Mouse (Mus musculus) hindbrain, embryonic 16.5 days (tissue): ENCODE data around the gene Eif4g3. TPM values are rescaled to one million over a fixed set of nuclear protein-coding genes. Genes with fewer than 3 reads are reported as not detected.

Experiments used
- ATAC-seq: fragments of 200-750 bp; cut with Nextera tagmentation; 2 replicates; pipeline ENCODE4 v1.8.0; 2017; ENCODE audit warnings: moderate TSS enrichment, moderate library complexity
- H3K27ac ChIP-seq: fragments of 300-500 bp; sonication (generic); 2 replicates; pipeline ENCODE4 v1.5.1; 2014; ENCODE audit warnings: low read depth, mild to moderate bottlenecking, control low read depth, low read length, moderate library complexity
- H3K27me3 ChIP-seq: fragments of 300-500 bp; sonication (generic); replicated peaks from 2 replicates; pipeline ENCODE4 v1.6.1; 2014; ENCODE audit warnings: low read length; ENCODE audit not compliant: control insufficient read depth, insufficient read depth
- H3K36me3 ChIP-seq: fragments of 300-500 bp; sonication (generic); 2 replicates; pipeline ENCODE4 v1.6.1; 2014; ENCODE audit warnings: mild to moderate bottlenecking, low read length, moderate library complexity, mixed read lengths; ENCODE audit not compliant: control insufficient read depth, insufficient read depth
- H3K4me1 ChIP-seq: fragments of 300-500 bp; sonication (generic); 2 replicates; pipeline ENCODE4 v1.6.1; 2014; ENCODE audit warnings: low read depth, low read length; ENCODE audit not compliant: control insufficient read depth, insufficient read depth
- H3K4me2 ChIP-seq: fragments of 300-500 bp; sonication (generic); 2 replicates; pipeline ENCODE4 v1.6.1; 2014; ENCODE audit warnings: mild to moderate bottlenecking, low read length, control low read depth, moderate library complexity
- H3K4me3 ChIP-seq: fragments of 300-500 bp; sonication (generic); 2 replicates; pipeline ENCODE4 v1.5.1; 2014; ENCODE audit warnings: mild to moderate bottlenecking, low read length, control low read depth, moderate library complexity
- H3K9ac ChIP-seq: fragments of 300-500 bp; sonication (generic); 2 replicates; pipeline ENCODE4 v1.6.1; 2014; ENCODE audit warnings: low read depth, mild to moderate bottlenecking, control low read depth, low read length, moderate library complexity
- H3K9me3 ChIP-seq: fragments of 300-500 bp; sonication (generic); 2 replicates; pipeline ENCODE4 v1.6.1; 2014; ENCODE audit warnings: mild to moderate bottlenecking, low read length, moderate library complexity; ENCODE audit not compliant: control insufficient read depth
- WGBS: fragments of 180-500 bp; shearing (Covaris S2); extraction: QIAGEN DNeasy Blood & Tissue Kit; methylation state at CpG from one replicate; pipeline ENCODE4 v1.1.7; 2014; 5-methylcytosine and 5-hydroxymethylcytosine counted together
- microRNA-seq: library from miRNA; unstranded; fragments of <30 nt; microRNA quantifications from one replicate; pipeline ENCODE4, GENCODE M21; 2017
- polyA plus RNA-seq: library from polyadenylated mRNA; unstranded; fragments of >200 nt; fragmentation: Nextera tagmentation; extraction: Ambion mirVana; gene quantifications from 2 replicates; pipeline ENCODE4 v1.2.1, GENCODE M21; 2015

Gene Eif4g3
- polyA plus RNA-seq, 1 experiment from 2014 or later, result 43.2 TPM

DNA sequence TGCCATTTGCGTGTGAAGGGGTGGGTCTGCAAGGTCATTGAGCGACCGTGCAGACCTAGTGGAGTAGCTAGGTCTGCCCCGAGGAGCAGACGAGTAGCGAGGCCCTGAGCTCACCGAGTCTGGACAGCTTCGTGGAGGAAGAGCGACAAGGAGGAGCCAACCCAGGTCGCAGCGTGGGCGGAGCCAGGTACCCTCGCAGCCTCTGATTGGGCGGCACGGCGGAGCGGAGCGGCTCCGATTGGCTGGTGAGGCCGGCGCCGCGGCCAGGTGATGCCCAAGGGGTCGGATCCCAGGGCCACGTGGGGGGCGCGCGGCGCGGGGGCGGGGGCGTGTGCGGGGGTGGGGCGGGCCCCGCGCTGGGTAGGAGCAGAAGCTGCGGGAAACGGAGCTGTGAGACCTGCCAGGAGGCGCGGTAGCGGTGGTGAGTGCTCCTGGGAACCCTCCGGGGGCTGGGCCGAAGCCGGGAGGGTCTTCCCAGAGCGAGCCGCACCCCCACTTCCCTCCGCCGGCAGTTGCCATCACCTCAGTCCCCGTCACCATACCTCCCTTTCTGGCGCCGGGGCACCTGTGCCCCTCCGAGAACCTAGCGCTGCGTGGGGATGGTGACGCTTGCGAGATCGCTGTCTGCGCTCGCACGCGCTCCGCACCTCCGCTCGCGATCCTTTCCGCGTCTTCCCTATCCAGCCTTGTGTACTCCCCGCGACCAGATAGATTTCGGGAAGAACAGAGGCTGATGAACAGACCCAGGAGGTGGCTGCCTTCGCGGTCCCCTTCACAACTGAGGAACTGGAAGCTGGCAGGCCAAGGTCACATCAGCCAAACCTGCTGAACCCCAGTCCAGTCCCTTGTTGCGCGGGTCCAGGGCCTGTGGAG is 257.5 kb downstream of the Eif4g3 start, which contains the start of the genes Sh2d5 and Kif17:
TSS of gene Sh2d5 (plus strand) at position 316 of the 873 bp plus-strand sequence.
TSS of gene Kif17 (plus strand) at position 348 of the 873 bp plus-strand sequence.
- peak within 1 kb of the TSS; percentile 76 for H3K9ac ChIP-seq
- peaks cover 28% of the 10 kb centered on the region for H3K4me1 ChIP-seq
- H3K9me3 ChIP-seq, result no peaks in the 10 kb centered on the region
- H3K36me3 ChIP-seq, result peaks cover 6% of the 10 kb centered on the region; the same call in 1 of the 2 replicates
- ATAC-seq, result peak; percentile 94
- H3K4me3 ChIP-seq, result peak within 1 kb of the TSS; percentile 69
- H3K27ac ChIP-seq, result peak within 1 kb of the TSS; percentile 74
- H3K4me2 ChIP-seq, result peak within 1 kb of the TSS; percentile 87
- under 1% methylated on average over 58 of the region's 74 CpGs for WGBS
- H3K27me3 ChIP-seq, result no peaks in the 10 kb centered on the region; the same call in 1 of the 2 replicates

GRCm38 (mm10) chr4:138251819-138252218 is 259.0 kb downstream of the Eif4g3 start:
- Histone ChIP-seq H3K4me3 (peak overlapping the region; percentile 69), H3K4me1 (peaks cover 28% of the 10 kb centered on the region), H3K27me3 (no peaks in the 10 kb centered on the region; the same call in 1 of the 2 replicates), H3K9ac (peak overlapping the region; percentile 76), H3K36me3 (no peaks in the 10 kb centered on the region), H3K9me3 (no peaks in the 10 kb centered on the region), H3K4me2 (peak overlapping the region; percentile 87), H3K27ac (no peak overlapping the region)
- under 1% methylated on average over 14 of the region's 14 CpGs for WGBS
- ATAC-seq, result no peak

GRCm38 (mm10) chr4:138252231-138252630 is 259.4 kb downstream of the Eif4g3 start:
- H3K9me3 ChIP-seq, result no peaks in the 10 kb centered on the region
- H3K36me3 ChIP-seq, result no peaks in the 10 kb centered on the region
- peak overlapping the region; percentile 69 for H3K4me3 ChIP-seq
- H3K27me3 ChIP-seq, result no peaks in the 10 kb centered on the region; the same call in 1 of the 2 replicates
- H3K27ac ChIP-seq, result no peak overlapping the region
- H3K9ac ChIP-seq, result peak overlapping the region; percentile 76
- peaks cover 28% of the 10 kb centered on the region for H3K4me1 ChIP-seq
- peak overlapping the region; percentile 87 for H3K4me2 ChIP-seq
- ATAC-seq, result no peak
- 19% methylated on average over 5 of the region's 5 CpGs for WGBS

DNA sequence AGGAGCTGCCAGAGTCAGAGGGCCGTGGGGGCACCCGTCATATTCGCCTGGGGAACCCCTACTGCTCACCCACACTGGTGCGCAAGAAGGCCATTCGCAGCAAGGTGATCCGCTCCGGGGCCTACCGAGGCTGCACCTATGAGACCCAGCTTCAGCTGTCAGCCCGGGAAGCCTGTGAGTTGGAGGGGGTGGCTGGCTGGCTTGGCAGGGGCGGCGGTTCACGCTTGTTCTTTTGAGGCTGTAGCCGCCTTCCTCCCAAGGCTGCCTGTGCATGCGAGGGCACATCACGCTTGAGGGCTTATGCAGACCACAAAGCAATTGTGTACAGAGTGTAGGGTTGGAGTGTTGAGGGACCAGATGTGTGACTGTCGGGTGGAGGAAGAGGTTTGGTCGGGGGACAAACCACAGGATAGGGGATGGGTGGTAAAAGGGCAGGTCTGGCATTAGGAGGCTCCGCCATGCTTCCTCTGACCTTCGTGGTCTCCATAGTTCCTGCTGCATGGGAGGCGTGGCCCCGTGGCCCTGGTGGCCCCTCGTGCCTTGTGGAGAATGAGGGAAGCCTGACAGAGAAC is 264.4 kb downstream of the Eif4g3 start:
- Histone ChIP-seq H3K27me3 (no peaks in the 10 kb centered on the region; the same call in 1 of the 2 replicates), H3K27ac (no peak overlapping the region), H3K36me3 (0 out of 2 replicates have a peak, but pooled peaks cover 3% of the 10 kb centered on the region), H3K4me2 (no peak overlapping the region), H3K4me3 (no peak overlapping the region), H3K9ac (no peak overlapping the region), H3K4me1 (peaks cover 11% of the 10 kb centered on the region), H3K9me3 (no peaks in the 10 kb centered on the region)
- 83% methylated on average over 22 of the region's 22 CpGs for WGBS
- ATAC-seq, result no peak

Small RNAs within 50 kb of the gene (microRNA-seq; reads per million reads assigned to microRNA genes)
- gene Mir6399, result not detected

Other genes starting within 250 kb of the Eif4g3 start
- 16.9 and 18.0 TPM in 2 replicates for gene Alpl, start 196.6 kb upstream of the Eif4g3 start, polyA plus RNA-seq
- 18.5 and 29.8 TPM in 2 replicates for gene Ece1, start 130.8 kb upstream of the Eif4g3 start, polyA plus RNA-seq
- 155 and 174 TPM in 2 replicates for gene Hp1bp3, start 223.3 kb downstream of the Eif4g3 start, polyA plus RNA-seq